Mouse (Mus musculus): ENCODE measurements at regions not wholly inside any gene's neighbourhood (a gene's known extent, or its start where the extent isn't known, plus 50 kb on each side); places are given as distances from the start of the nearest gene placed in this dataset.

GRCm38 (mm10) chr3:80200904-80201303 lies 316.6 kb downstream of the Fam198b start:
- H3K36me3 ChIP-seq (ENCODE audit: control insufficient read depth, insufficient read depth, low read length) = no peaks in the 10 kb centered on the region
- H3K4me3 ChIP-seq (ENCODE audit: low read depth, low read length) = no peak overlapping the region
- H3K4me2 ChIP-seq (ENCODE audit: low read depth, low read length, severe bottlenecking) = no peak overlapping the region
- no peaks in the 10 kb centered on the region for H3K9me3 ChIP-seq (ENCODE audit: control insufficient read depth, low read length)
- no peaks in the 10 kb centered on the region for H3K27me3 ChIP-seq (ENCODE audit: control insufficient read depth, insufficient read depth, low read length)
- no peak for ATAC-seq (replicated peaks; ENCODE audit: low FRiP score)
- no peak overlapping the region for H3K27ac ChIP-seq (ENCODE audit: low read depth, low read length)
- 97% methylated on average over 2 of the region's 2 CpGs for WGBS
- no peak for DNase-seq (ENCODE audit: low spot score)
- no peak overlapping the region for H3K9ac ChIP-seq (ENCODE audit: low read length)
- 0 out of 2 replicates have a peak, but pooled peaks cover 1% of the 10 kb centered on the region for H3K4me1 ChIP-seq (replicated peaks; ENCODE audit: control insufficient read depth, insufficient read depth, low read length)

GRCm38 (mm10) chr3:80204821-80205220 lies 320.5 kb downstream of the Fam198b start:
- WGBS = 52% methylated on average over 1 of the region's 1 CpGs
- H3K9me3 ChIP-seq (ENCODE audit: control insufficient read depth, low read length) = no peaks in the 10 kb centered on the region
- H3K36me3 ChIP-seq (ENCODE audit: control insufficient read depth, insufficient read depth, low read length) = no peaks in the 10 kb centered on the region
- no peak for DNase-seq (ENCODE audit: low spot score)
- no peak overlapping the region for H3K9ac ChIP-seq (ENCODE audit: low read length)
- ATAC-seq (replicated peaks; ENCODE audit: low FRiP score) = no peak
- no peaks in the 10 kb centered on the region for H3K27me3 ChIP-seq (ENCODE audit: control insufficient read depth, insufficient read depth, low read length)
- H3K4me1 ChIP-seq (replicated peaks; ENCODE audit: control insufficient read depth, insufficient read depth, low read length) = 0 out of 2 replicates have a peak, but pooled peaks cover 1% of the 10 kb centered on the region
- H3K27ac ChIP-seq (ENCODE audit: low read depth, low read length) = no peak overlapping the region
- H3K4me2 ChIP-seq (ENCODE audit: low read depth, low read length, severe bottlenecking) = no peak overlapping the region
- no peak overlapping the region for H3K4me3 ChIP-seq (ENCODE audit: low read depth, low read length)

- Histone ChIP-seq H3K27ac (ENCODE audit: low read depth, low read length) (no peak overlapping the region), H3K4me1 (replicated peaks; ENCODE audit: control insufficient read depth, insufficient read depth, low read length) (0 out of 2 replicates have a peak, but pooled peaks cover 1% of the 10 kb centered on the region), H3K27me3 (ENCODE audit: control insufficient read depth, insufficient read depth, low read length) (no peaks in the 10 kb centered on the region), H3K36me3 (ENCODE audit: control insufficient read depth, insufficient read depth, low read length) (no peaks in the 10 kb centered on the region), H3K9ac (ENCODE audit: low read length) (no peak overlapping the region), H3K4me2 (ENCODE audit: low read depth, low read length, severe bottlenecking) (no peak overlapping the region), H3K4me3 (ENCODE audit: low read depth, low read length) (no peak overlapping the region), H3K9me3 (ENCODE audit: control insufficient read depth, low read length) (no peaks in the 10 kb centered on the region)
- WGBS = 79% methylated on average over 6 of the region's 6 CpGs
- no peak for DNase-seq (ENCODE audit: low spot score)
- ATAC-seq (replicated peaks; ENCODE audit: low FRiP score) = no peak
Observed at GRCm38 (mm10) chr3:80205351-80205750, 321.0 kb downstream of the Fam198b start.

GRCm38 (mm10) chr3:80207022-80207421 lies 322.7 kb downstream of the Fam198b start:
- WGBS = 20% methylated on average over 1 of the region's 1 CpGs
- H3K9ac ChIP-seq (ENCODE audit: low read length) = no peak overlapping the region
- DNase-seq (ENCODE audit: low spot score) = no peak

GRCm38 (mm10) chr3:80208028-80208427 lies 323.7 kb downstream of the Fam198b start:
- ATAC-seq (replicated peaks; ENCODE audit: low FRiP score) (no peak), DNase-seq (ENCODE audit: low spot score) (no peak)
- Histone ChIP-seq H3K9ac (ENCODE audit: low read length) (no peak overlapping the region), H3K9me3 (ENCODE audit: control insufficient read depth, low read length) (no peaks in the 10 kb centered on the region), H3K4me3 (ENCODE audit: low read depth, low read length) (no peak overlapping the region), H3K36me3 (ENCODE audit: control insufficient read depth, insufficient read depth, low read length) (no peaks in the 10 kb centered on the region), H3K27me3 (ENCODE audit: control insufficient read depth, insufficient read depth, low read length) (no peaks in the 10 kb centered on the region), H3K27ac (ENCODE audit: low read depth, low read length) (no peak overlapping the region), H3K4me2 (ENCODE audit: low read depth, low read length, severe bottlenecking) (no peak overlapping the region), H3K4me1 (replicated peaks; ENCODE audit: control insufficient read depth, insufficient read depth, low read length) (0 out of 2 replicates have a peak, but pooled peaks cover 1% of the 10 kb centered on the region)
- whole genome bisulfite sequencing = 90% methylated on average over 2 of the region's 2 CpGs

More at GRCm38 (mm10) chr3:80207022-80207421, 322.7 kb downstream of the Fam198b start:
- Histone ChIP-seq H3K36me3 (ENCODE audit: control insufficient read depth, insufficient read depth, low read length) (no peaks in the 10 kb centered on the region), H3K27me3 (ENCODE audit: control insufficient read depth, insufficient read depth, low read length) (no peaks in the 10 kb centered on the region), H3K27ac (ENCODE audit: low read depth, low read length) (no peak overlapping the region), H3K9me3 (ENCODE audit: control insufficient read depth, low read length) (no peaks in the 10 kb centered on the region), H3K4me3 (ENCODE audit: low read depth, low read length) (no peak overlapping the region), H3K4me1 (replicated peaks; ENCODE audit: control insufficient read depth, insufficient read depth, low read length) (0 out of 2 replicates have a peak, but pooled peaks cover 1% of the 10 kb centered on the region), H3K4me2 (ENCODE audit: low read depth, low read length, severe bottlenecking) (no peak overlapping the region)
- ATAC-seq (replicated peaks; ENCODE audit: low FRiP score) = 0 out of 2 replicates have a peak, but pooled peaks have one; percentile 53

- Histone ChIP-seq H3K27me3 (ENCODE audit: control insufficient read depth, insufficient read depth, low read length) (no peaks in the 10 kb centered on the region), H3K4me1 (replicated peaks; ENCODE audit: control insufficient read depth, insufficient read depth, low read length) (0 out of 2 replicates have a peak, but pooled peaks cover 1% of the 10 kb centered on the region), H3K4me2 (ENCODE audit: low read depth, low read length, severe bottlenecking) (no peak overlapping the region), H3K4me3 (ENCODE audit: low read depth, low read length) (no peak overlapping the region), H3K9me3 (ENCODE audit: control insufficient read depth, low read length) (no peaks in the 10 kb centered on the region), H3K9ac (ENCODE audit: low read length) (no peak overlapping the region), H3K36me3 (ENCODE audit: control insufficient read depth, insufficient read depth, low read length) (no peaks in the 10 kb centered on the region), H3K27ac (ENCODE audit: low read depth, low read length) (no peak overlapping the region)
- DNase-seq (ENCODE audit: low spot score) = no peak
- ATAC-seq (replicated peaks; ENCODE audit: low FRiP score) = no peak
Observed at GRCm38 (mm10) chr3:80209596-80209995, 325.3 kb downstream of the Fam198b start.

DNA sequence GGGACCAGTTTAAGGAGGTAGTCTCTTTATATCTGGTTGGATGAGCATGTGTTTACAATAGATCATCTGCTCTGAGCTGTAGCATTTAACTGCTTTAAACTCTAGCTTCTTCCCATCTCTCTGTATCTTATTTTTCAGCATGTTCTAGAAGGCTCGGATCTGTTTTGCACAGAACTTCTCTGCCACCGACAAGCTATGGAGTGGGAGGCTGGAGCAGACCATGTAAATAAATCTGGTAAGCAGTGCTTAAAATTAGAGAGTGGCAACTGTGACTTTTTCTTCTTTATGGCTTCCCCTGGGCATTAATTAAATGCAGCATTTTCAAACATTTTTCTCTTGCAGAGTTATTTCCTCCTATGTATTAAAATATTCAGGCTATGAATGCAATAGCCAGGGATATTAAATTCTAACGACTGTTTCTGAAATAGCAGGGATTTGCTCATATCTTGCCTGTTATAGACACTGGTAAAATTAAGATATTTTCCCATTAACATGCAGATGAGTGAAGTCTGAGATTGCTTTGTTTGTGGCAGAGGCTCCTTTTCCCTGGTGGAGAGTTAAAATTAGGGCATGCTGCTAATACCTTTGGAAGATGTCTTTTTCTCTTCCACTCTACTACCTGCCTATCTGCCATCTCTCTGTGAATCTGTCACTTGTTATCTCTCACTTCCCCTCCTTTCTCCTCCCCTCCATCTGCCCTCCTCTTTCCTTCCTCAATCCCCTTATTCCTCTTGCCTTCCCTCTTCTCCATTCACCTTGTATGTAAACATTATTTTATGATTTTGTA lies 327.2 kb downstream of the Fam198b start:
- no peaks in the 10 kb centered on the region for H3K9me3 ChIP-seq (ENCODE audit: control insufficient read depth, low read length)
- H3K27ac ChIP-seq (ENCODE audit: low read depth, low read length) = no peak overlapping the region
- H3K4me2 ChIP-seq (ENCODE audit: low read depth, low read length, severe bottlenecking) = no peak overlapping the region
- no peak overlapping the region for H3K9ac ChIP-seq (ENCODE audit: low read length)
- no peaks in the 10 kb centered on the region for H3K4me1 ChIP-seq (replicated peaks; ENCODE audit: control insufficient read depth, insufficient read depth, low read length)
- no peak for DNase-seq (ENCODE audit: low spot score)
- WGBS = 81% methylated on average over 3 of the region's 3 CpGs
- H3K36me3 ChIP-seq (ENCODE audit: control insufficient read depth, insufficient read depth, low read length) = no peaks in the 10 kb centered on the region
- H3K27me3 ChIP-seq (ENCODE audit: control insufficient read depth, insufficient read depth, low read length) = no peaks in the 10 kb centered on the region
- no peak overlapping the region for H3K4me3 ChIP-seq (ENCODE audit: low read depth, low read length)
- ATAC-seq (replicated peaks; ENCODE audit: low FRiP score) = no peak

DNA sequence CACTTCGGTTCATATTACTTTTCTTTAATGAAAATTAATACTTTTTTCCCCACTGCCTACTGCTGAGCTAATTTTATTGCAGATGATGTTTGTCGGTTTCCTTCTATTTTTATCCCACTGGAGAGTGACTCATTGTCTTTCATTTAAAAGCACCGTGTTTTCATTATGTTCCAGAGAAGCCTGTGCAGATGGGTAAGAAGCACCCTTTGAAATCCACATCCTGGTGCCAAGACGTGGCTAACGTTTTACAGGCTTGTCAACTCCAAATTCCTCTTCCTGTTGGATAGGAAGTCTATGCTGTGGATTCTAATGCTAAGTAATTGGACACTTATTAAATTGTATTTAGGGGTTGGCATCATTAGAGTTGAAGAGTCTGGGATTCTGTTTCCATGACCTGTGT lies 364.3 kb downstream of the Fam198b start:
- Histone ChIP-seq H3K27me3 (ENCODE audit: control insufficient read depth, insufficient read depth, low read length) (no peaks in the 10 kb centered on the region), H3K4me1 (replicated peaks; ENCODE audit: control insufficient read depth, insufficient read depth, low read length) (no peaks in the 10 kb centered on the region), H3K4me2 (ENCODE audit: low read depth, low read length, severe bottlenecking) (no peak overlapping the region), H3K4me3 (ENCODE audit: low read depth, low read length) (no peak overlapping the region), H3K36me3 (ENCODE audit: control insufficient read depth, insufficient read depth, low read length) (no peaks in the 10 kb centered on the region), H3K9ac (ENCODE audit: low read length) (no peak overlapping the region), H3K9me3 (ENCODE audit: control insufficient read depth, low read length) (no peaks in the 10 kb centered on the region), H3K27ac (ENCODE audit: low read depth, low read length) (no peak overlapping the region)
- no peak for ATAC-seq (replicated peaks; ENCODE audit: low FRiP score)
- 65% methylated on average over 5 of the region's 5 CpGs for WGBS
- no peak for DNase-seq (ENCODE audit: low spot score)

- Histone ChIP-seq H3K4me1 (replicated peaks; ENCODE audit: control insufficient read depth, insufficient read depth, low read length) (no peaks in the 10 kb centered on the region), H3K36me3 (ENCODE audit: control insufficient read depth, insufficient read depth, low read length) (no peaks in the 10 kb centered on the region), H3K27ac (ENCODE audit: low read depth, low read length) (no peak overlapping the region), H3K9me3 (ENCODE audit: control insufficient read depth, low read length) (no peaks in the 10 kb centered on the region), H3K4me3 (ENCODE audit: low read depth, low read length) (no peak overlapping the region), H3K27me3 (ENCODE audit: control insufficient read depth, insufficient read depth, low read length) (no peaks in the 10 kb centered on the region), H3K4me2 (ENCODE audit: low read depth, low read length, severe bottlenecking) (no peak overlapping the region), H3K9ac (ENCODE audit: low read length) (no peak overlapping the region)
- 80% methylated on average over 3 of the region's 3 CpGs for WGBS
- DNase-seq (ENCODE audit: low spot score) (no peak), ATAC-seq (replicated peaks; ENCODE audit: low FRiP score) (no peak)
Observed at GRCm38 (mm10) chr3:80249974-80250373, 365.6 kb downstream of the Fam198b start.

Data from forebrain, embryonic 11.5 days (tissue).